Mouse (Mus musculus): ENCODE measurements around the gene Polr3b.

Polr3b gene

GRCm38 (mm10) chr10:84621826-84622790 is at the start of gene Polr3b:
Polr3b (plus strand) TSS chr10:84622292.
- peak; percentile 90 for DNase-seq (ENCODE audit: low spot score)

GRCm38 (mm10) chr10:84573671-84574420 is 48.2 kb upstream of the Polr3b start:
- DNase-seq (ENCODE audit: low spot score) = no peak

GRCm38 (mm10) chr10:84576029-84576394 is 46.1 kb upstream of the Polr3b start:
- no peak for DNase-seq (ENCODE audit: low spot score)

- DNase-seq (ENCODE audit: low spot score) = peak; percentile 75
These were observed 45.6 kb upstream of the Polr3b start, which contains the start of gene Tcp11l2 for GRCm38 (mm10) chr10:84576395-84577070. Tcp11l2 (plus strand) TSS chr10:84576626.

GRCm38 (mm10) chr10:84577071-84577727 is 44.9 kb upstream of the Polr3b start:
- peak; percentile 59 for DNase-seq (ENCODE audit: low spot score)

- DNase-seq (ENCODE audit: low spot score) = no peak
These were observed 43.4 kb upstream of the Polr3b start for GRCm38 (mm10) chr10:84578738-84579137.

- no peak for DNase-seq (ENCODE audit: low spot score)
These were observed 42.6 kb upstream of the Polr3b start for GRCm38 (mm10) chr10:84579527-84579926.

- DNase-seq (ENCODE audit: low spot score) = no peak
These were observed 40.9 kb upstream of the Polr3b start for GRCm38 (mm10) chr10:84581191-84581590.

GRCm38 (mm10) chr10:84582236-84582635 is 39.9 kb upstream of the Polr3b start:
- DNase-seq (ENCODE audit: low spot score) = no peak

GRCm38 (mm10) chr10:84584451-84585293 is 37.4 kb upstream of the Polr3b start:
- DNase-seq (ENCODE audit: low spot score) = no peak

- DNase-seq (ENCODE audit: low spot score) = no peak
These were observed 36.8 kb upstream of the Polr3b start for GRCm38 (mm10) chr10:84585294-84585650.

GRCm38 (mm10) chr10:84590956-84591355 is 31.1 kb upstream of the Polr3b start:
- DNase-seq (ENCODE audit: low spot score) = no peak

- DNase-seq (ENCODE audit: low spot score) = no peak
These were observed 30.4 kb upstream of the Polr3b start for GRCm38 (mm10) chr10:84591640-84592148.

GRCm38 (mm10) chr10:84592745-84593144 is 29.3 kb upstream of the Polr3b start:
- no peak for DNase-seq (ENCODE audit: low spot score)

- DNase-seq (ENCODE audit: low spot score) = no peak
These were observed 24.8 kb upstream of the Polr3b start for GRCm38 (mm10) chr10:84597127-84597785.

- DNase-seq (ENCODE audit: low spot score) = no peak
These were observed 23.9 kb upstream of the Polr3b start for GRCm38 (mm10) chr10:84598172-84598571.

GRCm38 (mm10) chr10:84600136-84600535 is 22.0 kb upstream of the Polr3b start:
- DNase-seq (ENCODE audit: low spot score) = no peak

GRCm38 (mm10) chr10:84604335-84604734 is 17.8 kb upstream of the Polr3b start:
- no peak for DNase-seq (ENCODE audit: low spot score)

GRCm38 (mm10) chr10:84608361-84608760 is 13.7 kb upstream of the Polr3b start:
- no peak for DNase-seq (ENCODE audit: low spot score)

GRCm38 (mm10) chr10:84610324-84610723 is 11.8 kb upstream of the Polr3b start:
- no peak for DNase-seq (ENCODE audit: low spot score)

Data from ovary, postnatal 10 days (tissue).